In genomic region chr15:12037866-12038625, GRCm38 (mm10) we compare ENCODE assay signal across 13 mouse cellular contexts. TPM values are rescaled to one million over a fixed set of nuclear protein-coding genes. Genes with fewer than 3 reads are reported as not detected.
DNase-seq lines count a peak whose midpoint lies in the region; ATAC-seq and TF ChIP-seq lines count a peak whose summit lies in the region.
"Had no signal": no experiment of that assay in that cellular context is flagged by ENCODE, and none has a peak within 500 bp of the region (broad histone marks: within the 10 kb centered on the region; RNA-seq: fewer than 3 reads in every experiment).

No protein-coding gene starts in this region.

- ATAC-seq in hindbrain, embryonic 13.5 days (ENCODE audit: low FRiP score) = no peak
- ATAC-seq in liver, postnatal 0 days = no peak
- ATAC-seq in cerebellum, adult (ENCODE audit: insufficient number of reproducible peaks, low FRiP score, low TSS enrichment) = no peak

- H3K27ac ChIP-seq in hindbrain, embryonic 10.5 days = no peak overlapping the region
- no peak overlapping the region for H3K27ac ChIP-seq in hindbrain, embryonic 13.5 days
- H3K27ac ChIP-seq in liver, postnatal 0 days (ENCODE audit: low read depth) = no peak overlapping the region
- H3K27ac ChIP-seq: embryonic facial prominence, embryonic 13.5 days; left cerebral cortex, adult 2 months had no signal

- no peaks in the 10 kb centered on the region for H3K27me3 ChIP-seq in hindbrain, embryonic 10.5 days (ENCODE audit: insufficient read depth, poor library complexity, severe bottlenecking)
- no peaks in the 10 kb centered on the region for H3K27me3 ChIP-seq in hindbrain, embryonic 13.5 days
- H3K27me3 ChIP-seq in E14TG2a.4 (ENCODE audit: insufficient read depth, low read length) = no peaks in the 10 kb centered on the region
- H3K27me3 ChIP-seq in liver, postnatal 0 days (ENCODE audit: insufficient read depth, low read length) = no peaks in the 10 kb centered on the region
- H3K27me3 ChIP-seq: embryonic facial prominence, embryonic 13.5 days; hindbrain, embryonic 15.5 days; neural tube, embryonic 13.5 days had no signal

- TF ChIP-seq EP300 in liver, postnatal 0 days (IDR thresholded peaks at IDR 0.05; ENCODE audit: low read depth) = no peak

- WGBS in hindbrain, embryonic 10.5 days = 79% methylated on average over 10 of the region's 10 CpGs
- WGBS in hindbrain, embryonic 13.5 days = 83% methylated on average over 10 of the region's 10 CpGs
- 66% methylated on average over 10 of the region's 10 CpGs for WGBS in liver, postnatal 0 days (ENCODE audit: insufficient replicate concordance)

- no peak overlapping the region for H3K9ac ChIP-seq in hindbrain, embryonic 13.5 days
- no peak overlapping the region for H3K9ac ChIP-seq in liver, postnatal 0 days (replicated peaks)
- H3K9ac ChIP-seq: embryonic facial prominence, embryonic 13.5 days; hindbrain, embryonic 15.5 days; neural tube, embryonic 13.5 days had no signal

- H3K4me2 ChIP-seq in hindbrain, embryonic 13.5 days = no peak overlapping the region
- no peak overlapping the region for H3K4me2 ChIP-seq in liver, postnatal 0 days (ENCODE audit: low read depth, low read length)
- H3K4me2 ChIP-seq: embryonic facial prominence, embryonic 13.5 days; hindbrain, embryonic 15.5 days; neural tube, embryonic 13.5 days had no signal

- TF ChIP-seq CTCF in E14TG2a.4 (conservative IDR thresholded peaks at IDR 0.05; ENCODE audit: low read length) = no peak
- no peak for TF ChIP-seq CTCF in liver, postnatal 0 days (IDR thresholded peaks at IDR 0.05; ENCODE audit: low read depth)

- no peaks in the 10 kb centered on the region for H3K9me3 ChIP-seq in hindbrain, embryonic 10.5 days
- H3K9me3 ChIP-seq in hindbrain, embryonic 13.5 days = no peaks in the 10 kb centered on the region
- peaks cover 4% of the 10 kb centered on the region for H3K9me3 ChIP-seq in E14TG2a.4 (ENCODE audit: low read length)
- no peaks in the 10 kb centered on the region for H3K9me3 ChIP-seq in liver, postnatal 0 days (ENCODE audit: low read length)
- H3K9me3 ChIP-seq: hindbrain, embryonic 15.5 days; neural tube, embryonic 13.5 days had no signal

- no peak overlapping the region for H3K4me3 ChIP-seq in hindbrain, embryonic 10.5 days
- no peak overlapping the region for H3K4me3 ChIP-seq in hindbrain, embryonic 13.5 days
- H3K4me3 ChIP-seq in E14TG2a.4 (replicated peaks; ENCODE audit: low read length) = peak overlapping the region; percentile 63
- no peak overlapping the region for H3K4me3 ChIP-seq in liver, postnatal 0 days (ENCODE audit: low read depth, low read length)
- H3K4me3 ChIP-seq: embryonic facial prominence, embryonic 13.5 days; hindbrain, embryonic 15.5 days; left cerebral cortex, adult 2 months; neural tube, embryonic 13.5 days had no signal

- DNase-seq in hindbrain, embryonic 10.5 days (ENCODE audit: low spot score) = peak; percentile 25
- peak; percentile 36 for DNase-seq in embryo, embryonic 10.5 days (ENCODE audit: low spot score)
- peak; percentile 52 for DNase-seq in liver, postnatal 0 days
- no peak for DNase-seq in urinary bladder, postnatal 14 days (ENCODE audit: low spot score)
- DNase-seq in layer of hippocampus, adult 11-12 months (ENCODE audit: low spot score) = no peak
- DNase-seq: gastrocnemius, postnatal 25 days had no signal

- peaks cover 14% of the 10 kb centered on the region for H3K4me1 ChIP-seq in hindbrain, embryonic 10.5 days (replicated peaks)
- peaks cover 24% of the 10 kb centered on the region for H3K4me1 ChIP-seq in hindbrain, embryonic 13.5 days (replicated peaks)
- H3K4me1 ChIP-seq in E14TG2a.4 (replicated peaks; ENCODE audit: low read depth, low read length) = peaks cover 55% of the 10 kb centered on the region
- H3K4me1 ChIP-seq in liver, postnatal 0 days (ENCODE audit: insufficient read depth) = 0 out of 2 replicates have a peak, but pooled peaks cover 2% of the 10 kb centered on the region

- no peaks in the 10 kb centered on the region for H3K36me3 ChIP-seq in hindbrain, embryonic 10.5 days
- no peaks in the 10 kb centered on the region for H3K36me3 ChIP-seq in hindbrain, embryonic 13.5 days
- H3K36me3 ChIP-seq in E14TG2a.4 (ENCODE audit: insufficient read depth, low read length) = no peaks in the 10 kb centered on the region
- H3K36me3 ChIP-seq in liver, postnatal 0 days (replicated peaks; ENCODE audit: insufficient read depth, low read length) = no peaks in the 10 kb centered on the region
- H3K36me3 ChIP-seq: embryonic facial prominence, embryonic 13.5 days; hindbrain, embryonic 15.5 days; neural tube, embryonic 13.5 days had no signal

RNA-seq across cellular contexts. Expression of gene Sub1, which starts 41.3 kb away (rescaled TPM):
- 697 and 720 TPM in 2 replicates for polyA plus RNA-seq in hindbrain, embryonic 10.5 days (2016; fragmentation: Nextera tagmentation; extraction: Ambion mirVana)
- 618 and 623 TPM in 2 replicates for polyA plus RNA-seq in hindbrain, embryonic 13.5 days (2015; fragmentation: Nextera tagmentation; extraction: Ambion mirVana)
- 276 and 278 TPM in 2 replicates for polyA plus RNA-seq in liver, postnatal 0 days (2015; fragmentation: Nextera tagmentation; extraction: Ambion mirVana)

Comparison
In these comparisons a context has a peak if more than half of its experiments do, and no peak if none do; other contexts are left out.
1. DNase-seq: peak in hindbrain, embryonic 10.5 days (single experiment), embryo, embryonic 10.5 days (single experiment) and liver, postnatal 0 days (single experiment); none in urinary bladder, postnatal 14 days (single experiment) and layer of hippocampus, adult 11-12 months (single experiment).